Mouse (Mus musculus) ES-E14 (cell line): ENCODE measurements at regions not wholly inside any gene's neighbourhood (a gene's known extent, or its start where the extent isn't known, plus 50 kb on each side); places are given as distances from the start of the nearest gene placed in this dataset.

ENCODE experiments used
- DNase-seq: peaks from one replicate; pipeline ENCODE4 v3.0.0-alpha.2; 2013; ENCODE audit warnings: low read depth, low spot score
- H3K27ac ChIP-seq: 2 replicates; pipeline ENCODE4 v1.5.1; 2012; ENCODE audit warnings: low read depth, mild to moderate bottlenecking, low read length, moderate library complexity, mixed read lengths; ENCODE audit not compliant: poor library complexity, insufficient read depth, severe bottlenecking
- H3K36me3 ChIP-seq: 2 replicates; pipeline ENCODE4 v1.6.1; 2012; ENCODE audit warnings: mild to moderate bottlenecking, low read length, moderate library complexity, mixed read lengths; ENCODE audit not compliant: control insufficient read depth, poor library complexity, insufficient read depth, severe bottlenecking
- H3K4me1 ChIP-seq, 2 experiments: fragments of 150-350 bp in 1 of 2; sonication (generic) in 1 of 2; 2 replicates each; pipeline ENCODE4 v1.6.1; 2012; ENCODE audit warnings: low read length in 2 of 2, mild to moderate bottlenecking in 1 of 2, mixed read lengths in 1 of 2; ENCODE audit not compliant: control insufficient read depth in 2 of 2, insufficient read depth in 2 of 2, poor library complexity in 1 of 2
- H3K4me3 ChIP-seq, 2 experiments: fragments of 150-350 bp in 1 of 2; sonication (generic) in 1 of 2; 2 replicates each; pipeline ENCODE4 v1.5.1; 2012; ENCODE audit warnings: low read length in 2 of 2, low read depth in 1 of 2, mild to moderate bottlenecking in 1 of 2, mixed read lengths in 1 of 2; ENCODE audit not compliant: insufficient read depth in 1 of 2, poor library complexity in 1 of 2, severe bottlenecking in 1 of 2
- H3K9ac ChIP-seq: 2 replicates; pipeline ENCODE4 v1.6.1; 2012; ENCODE audit warnings: low read depth, mild to moderate bottlenecking, low read length, mixed read lengths; ENCODE audit not compliant: poor library complexity, insufficient read depth, severe bottlenecking
- H3K9me3 ChIP-seq: fragments of 150-350 bp; sonication (generic); 2 replicates; pipeline ENCODE4 v1.6.1; 2012; ENCODE audit warnings: low read depth, mild to moderate bottlenecking, low read length; ENCODE audit not compliant: control insufficient read depth, insufficient read depth
- CHD2 ChIP-seq: IDR thresholded peaks from 2 replicates; pipeline ENCODE4 v1.6.1; 2014; ENCODE audit warnings: mild to moderate bottlenecking, low read depth, low read length, inconsistent platforms
- HCFC1 ChIP-seq: IDR thresholded peaks from 2 replicates; pipeline ENCODE4 v1.6.1; 2012; ENCODE audit warnings: low read length, inconsistent platforms, borderline replicate concordance; ENCODE audit not compliant: insufficient read depth
- MAFK ChIP-seq: IDR thresholded peaks from 2 replicates; pipeline ENCODE4 v1.6.1; 2014; ENCODE audit warnings: mild to moderate bottlenecking, low read depth, low read length, inconsistent platforms; ENCODE audit not compliant: insufficient read depth
- ZC3H11A ChIP-seq: IDR thresholded peaks from 2 replicates; pipeline ENCODE4 v1.6.1; 2012; ENCODE audit warnings: low read depth, mild to moderate bottlenecking, inconsistent platforms, low read length, borderline replicate concordance
- ZNF384 ChIP-seq: IDR thresholded peaks from 2 replicates; pipeline ENCODE4 v1.6.1; 2012; ENCODE audit warnings: low read depth, low read length, inconsistent platforms
- in situ Hi-C, 2 experiments: fragments of 600-800 bp; cut with MboI; formaldehyde crosslinking; loops; one replicate each; pipeline ENCODE4 v1.15.1; 2025; ENCODE audit warnings: low sequenced_read_pairs in 2 of 2, inconsistent platforms in 1 of 2; ENCODE audit not compliant: unreplicated experiment in 2 of 2

DNA sequence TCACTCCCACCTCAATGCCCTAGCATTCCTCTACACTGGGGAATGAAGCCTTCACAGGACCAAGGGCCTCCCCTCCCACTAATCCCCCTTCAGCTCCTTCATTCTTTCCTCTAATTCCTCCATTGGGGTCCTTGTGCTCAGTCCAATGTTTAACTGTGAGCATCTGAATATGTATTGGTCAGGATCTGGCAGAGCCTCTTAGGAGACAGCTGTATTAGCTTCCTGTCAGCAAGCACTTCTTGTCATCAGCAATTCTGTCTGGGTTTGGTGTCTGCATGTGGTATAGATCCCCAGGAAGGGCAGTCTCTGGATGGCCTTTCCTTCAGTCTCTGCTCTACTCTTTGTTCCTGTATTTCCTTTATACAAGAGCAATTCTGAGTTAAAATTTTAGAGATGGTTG lies 426.8 kb upstream of the 2610001J05Rik start:
- DNase-seq: no peak
- Histone ChIP-seq H3K4me3 (no peak overlapping the region), H3K36me3 (no peaks in the 10 kb centered on the region), H3K9me3 (no peaks in the 10 kb centered on the region), H3K27ac (no peak overlapping the region), H3K4me1 (no peaks in the 10 kb centered on the region), H3K9ac (no peak overlapping the region)
- in situ Hi-C loops: no loop called here
- no peak for TF ChIP-seq HCFC1
- TF ChIP-seq ZC3H11A: no peak
- TF ChIP-seq MAFK: no peak
- no peak for TF ChIP-seq ZNF384
- no peak for TF ChIP-seq CHD2

DNA sequence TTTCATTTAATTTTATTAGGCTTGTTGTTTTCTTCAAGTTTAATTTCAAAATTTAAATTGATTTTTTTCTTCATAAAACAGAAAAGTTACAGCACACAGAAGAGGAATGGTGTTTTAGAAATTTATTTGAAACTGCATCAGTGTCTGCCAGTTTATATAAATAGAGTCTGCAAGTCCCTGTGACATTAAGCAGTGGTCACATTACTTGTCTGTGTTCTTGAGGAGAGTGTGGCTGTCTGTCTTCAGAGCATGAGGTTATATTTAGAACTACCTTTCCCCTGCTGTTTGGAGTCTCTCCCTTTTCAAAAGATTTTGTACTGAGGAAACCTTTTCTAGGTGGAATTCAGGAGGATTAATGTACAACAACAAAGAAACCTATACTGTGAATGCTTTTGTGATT lies 426.1 kb upstream of the 2610001J05Rik start:
- TF ChIP-seq HCFC1: no peak
- TF ChIP-seq CHD2: no peak
- no peak overlapping the region for H3K4me3 ChIP-seq
- no peak for DNase-seq
- H3K9ac ChIP-seq: no peak overlapping the region
- no peaks in the 10 kb centered on the region for H3K4me1 ChIP-seq
- H3K27ac ChIP-seq: no peak overlapping the region
- no peaks in the 10 kb centered on the region for H3K9me3 ChIP-seq
- in situ Hi-C loops: no loop called here
- no peaks in the 10 kb centered on the region for H3K36me3 ChIP-seq

DNA sequence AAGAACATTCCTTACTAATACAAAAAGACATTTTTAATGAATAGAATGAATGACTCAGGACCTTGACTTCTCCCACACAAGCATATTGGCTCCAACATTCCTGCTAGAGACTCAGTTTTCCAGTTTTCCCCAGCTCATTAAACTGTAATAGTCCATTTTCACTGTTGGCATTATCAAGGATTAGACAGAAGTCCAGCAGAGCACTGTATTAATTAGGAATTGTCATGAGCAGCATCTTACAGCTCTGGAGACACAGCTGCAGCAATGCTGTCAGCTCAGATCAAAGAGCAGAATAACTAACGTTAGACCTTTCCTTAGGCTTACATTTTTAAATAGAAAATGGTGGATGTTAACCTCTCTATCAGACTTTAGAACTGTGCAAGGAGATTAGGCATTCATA lies 419.5 kb upstream of the 2610001J05Rik start:
- Histone ChIP-seq H3K27ac (no peak overlapping the region), H3K9me3 (no peaks in the 10 kb centered on the region), H3K4me3 (no peak overlapping the region), H3K4me1 (no peaks in the 10 kb centered on the region), H3K9ac (no peak overlapping the region), H3K36me3 (no peaks in the 10 kb centered on the region)
- in situ Hi-C loops: no loop called here
- no peak for DNase-seq
- TF ChIP-seq CHD2 (no peak), ZC3H11A (no peak), MAFK (no peak)

DNA sequence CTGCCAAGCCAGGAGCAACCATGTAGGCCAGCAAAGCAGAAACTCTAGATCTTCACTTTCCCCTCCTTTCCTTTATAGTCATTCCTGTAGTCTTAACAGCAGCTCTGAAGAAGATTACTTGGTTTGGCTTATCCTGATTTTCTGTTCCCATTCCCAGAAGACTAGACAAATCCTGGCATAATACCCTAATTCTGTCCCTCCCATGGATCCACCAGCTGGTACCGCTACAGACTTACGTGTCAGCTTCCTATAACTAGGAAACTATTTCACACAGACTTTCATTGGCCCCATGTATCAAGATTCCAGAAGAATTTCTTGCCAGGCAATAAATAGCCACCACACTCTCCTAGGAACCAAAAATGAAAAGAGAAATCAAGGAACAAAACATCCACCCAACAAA lies 410.2 kb upstream of the 2610001J05Rik start:
- Histone ChIP-seq H3K9ac (no peak overlapping the region), H3K27ac (no peak overlapping the region), H3K4me3 (no peak overlapping the region), H3K9me3 (no peaks in the 10 kb centered on the region), H3K4me1 (no peaks in the 10 kb centered on the region), H3K36me3 (no peaks in the 10 kb centered on the region)
- TF ChIP-seq MAFK (no peak), CHD2 (no peak), ZC3H11A (no peak)
- DNase-seq: no peak
- in situ Hi-C loops: no loop called here

- no peaks in the 10 kb centered on the region for H3K9me3 ChIP-seq
- H3K9ac ChIP-seq: no peak overlapping the region
- H3K27ac ChIP-seq: no peak overlapping the region
Observed at GRCm38 (mm10) chr6:14261941-14262340, 390.6 kb upstream of the 2610001J05Rik start.

More at GRCm38 (mm10) chr6:14261941-14262340, 390.6 kb upstream of the 2610001J05Rik start:
- H3K36me3 ChIP-seq: no peaks in the 10 kb centered on the region
- no peak for DNase-seq
- no peak overlapping the region for H3K4me3 ChIP-seq
- in situ Hi-C loops: no loop called here
- H3K4me1 ChIP-seq: no peaks in the 10 kb centered on the region
- no peak for TF ChIP-seq ZC3H11A
- TF ChIP-seq HCFC1: no peak
- TF ChIP-seq MAFK: no peak
- TF ChIP-seq CHD2: no peak
- TF ChIP-seq ZNF384: no peak
